Mouse (Mus musculus) cerebellum, postnatal 14 days (tissue): ENCODE results near the gene Pdpr.
"Not testable (repeated sequence)": the region's sequence is repeated elsewhere in the genome, so short reads cannot be mapped to it uniquely, and the experiment has no call there.

ENCODE experiments used
- DNase-seq, 2 experiments: peaks; one replicate each; pipeline ENCODE4 v3.0.0; 2021; ENCODE audit warnings: mixed read lengths in 2 of 2

Gene Pdpr

DNA sequence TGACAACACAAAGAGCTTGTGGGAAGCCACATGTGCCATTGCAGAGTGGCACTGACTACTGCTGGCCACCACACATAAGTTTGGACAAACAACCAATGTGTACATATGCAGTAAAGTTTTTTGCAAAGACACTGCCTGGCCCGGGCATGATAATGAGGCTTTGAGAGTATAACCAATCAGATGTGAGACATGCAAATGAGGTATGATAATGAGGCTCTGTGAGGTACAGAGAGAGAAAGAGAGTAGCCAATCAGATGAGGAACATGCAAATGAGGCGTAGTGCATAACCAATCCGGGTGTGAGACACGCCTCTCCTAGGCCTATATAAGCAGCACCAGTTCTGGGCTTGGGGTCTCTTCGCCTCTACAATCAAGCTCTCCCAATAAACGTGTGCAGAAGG is 2.1 kb upstream of the Pdpr start, which contains the start of gene Clec18a:
Gene Clec18a, minus strand, starts transcription at position 101 of the 400 bp plus-strand sequence.
- not testable (repeated sequence) for DNase-seq

DNA sequence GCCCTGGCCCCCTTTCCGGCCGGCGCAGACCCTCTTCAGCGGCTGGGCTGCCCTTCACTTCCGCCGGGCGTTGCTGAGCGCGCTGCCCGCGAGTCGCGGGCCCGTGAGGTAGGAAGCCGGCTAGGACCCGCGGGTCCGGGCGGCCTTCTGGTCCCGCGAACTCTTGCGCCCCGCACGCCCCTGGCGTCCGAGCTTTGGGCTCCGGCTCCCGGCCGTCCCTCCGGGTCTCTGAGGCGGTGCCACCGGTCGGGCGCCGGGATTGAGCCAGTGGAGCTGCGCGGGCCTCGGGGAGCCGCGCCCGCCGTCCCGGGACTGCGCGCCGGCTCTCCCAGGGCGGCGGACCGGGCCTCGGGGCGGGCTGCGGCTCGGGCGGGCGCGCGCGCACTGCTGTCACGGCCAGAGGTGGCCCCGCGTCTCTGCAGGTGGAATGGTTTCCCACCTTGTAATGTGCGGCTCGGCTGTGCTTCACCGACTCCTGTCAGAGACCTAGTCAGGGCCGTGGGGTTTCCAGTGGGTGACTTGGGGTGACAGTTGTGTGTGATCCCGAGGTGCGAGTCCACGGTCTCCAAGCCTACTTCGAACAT is 381 bp downstream of the Pdpr start:
- DNase-seq: peak; percentile 38 to 42

DNA sequence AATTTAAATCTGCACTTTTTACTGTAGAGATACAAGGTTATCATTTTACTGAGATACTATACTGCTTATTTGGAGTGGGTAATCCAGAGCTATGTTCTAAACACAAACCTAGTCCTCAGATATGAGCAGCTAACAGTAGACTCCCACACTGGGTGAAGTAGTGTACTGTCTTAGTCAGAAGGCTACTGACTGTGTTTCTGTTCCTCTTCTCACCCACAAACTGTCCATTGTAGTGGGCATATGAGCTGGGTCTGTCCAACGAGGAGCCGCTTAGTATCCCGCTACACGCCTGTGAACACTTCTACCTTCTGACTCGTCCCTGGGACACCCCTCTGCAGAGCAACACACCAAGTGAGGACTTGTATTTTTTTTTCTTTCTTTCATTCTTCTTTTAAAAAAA is 20.5 kb downstream of the Pdpr start:
- no peak for DNase-seq

DNA sequence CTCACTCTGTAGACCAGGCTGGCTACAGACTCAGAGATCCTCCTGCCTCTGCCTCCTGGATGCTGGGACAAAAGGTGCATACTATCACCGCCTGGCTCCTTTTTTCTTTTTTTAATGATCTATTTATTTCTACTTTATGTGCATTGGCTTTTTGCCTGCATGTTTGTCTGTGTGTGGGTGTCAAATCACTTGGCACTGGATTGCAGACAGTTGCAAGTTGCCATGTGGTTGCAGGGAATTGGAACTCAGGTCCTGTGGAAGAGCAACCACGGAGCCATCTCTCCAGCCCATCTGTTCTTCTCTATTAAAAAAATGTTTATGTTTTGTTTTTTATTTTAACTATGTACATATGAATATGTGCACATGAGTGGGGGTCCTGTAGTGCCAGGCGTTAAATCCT is 25.1 kb downstream of the Pdpr start:
- DNase-seq: no peak

DNA sequence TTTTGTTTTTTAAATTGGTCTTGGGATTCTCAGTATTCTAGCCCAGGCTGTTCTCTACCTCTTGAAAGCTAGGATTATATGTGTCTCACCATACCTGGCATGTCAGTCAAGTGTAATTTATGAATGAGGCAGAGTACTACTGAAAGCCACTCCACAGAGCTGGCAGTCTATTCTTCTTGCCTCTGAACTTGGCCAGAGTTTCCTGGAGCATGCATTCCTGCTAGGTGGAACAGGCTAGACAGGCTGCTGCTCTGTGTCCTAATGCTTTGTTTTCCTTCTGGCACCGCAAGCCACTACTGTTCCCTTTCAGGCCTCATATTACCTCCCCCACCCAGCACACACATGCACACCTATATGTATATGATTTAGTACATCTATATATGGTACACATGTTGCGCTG is 36.3 kb downstream of the Pdpr start:
- no peak for DNase-seq

DNA sequence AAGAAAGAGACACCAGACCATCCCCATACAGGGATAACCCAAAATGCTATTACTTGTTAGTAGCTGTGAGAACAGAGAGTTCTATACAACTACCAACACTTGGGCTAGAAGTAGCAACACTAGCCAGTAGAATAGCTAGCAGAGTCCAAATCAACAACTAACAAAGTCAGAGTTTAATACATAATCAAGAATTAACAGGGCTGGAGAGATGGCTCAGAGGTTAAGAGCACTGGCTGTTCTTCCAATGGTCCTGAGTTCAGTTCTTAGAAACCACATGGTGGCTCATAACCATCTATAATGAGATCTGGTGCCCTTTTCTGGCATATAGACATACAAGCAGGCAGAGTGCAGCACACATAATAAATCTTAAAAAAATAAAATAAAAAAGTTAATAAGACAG is 48.1 kb downstream of the Pdpr start:
- DNase-seq: no peak

DNA sequence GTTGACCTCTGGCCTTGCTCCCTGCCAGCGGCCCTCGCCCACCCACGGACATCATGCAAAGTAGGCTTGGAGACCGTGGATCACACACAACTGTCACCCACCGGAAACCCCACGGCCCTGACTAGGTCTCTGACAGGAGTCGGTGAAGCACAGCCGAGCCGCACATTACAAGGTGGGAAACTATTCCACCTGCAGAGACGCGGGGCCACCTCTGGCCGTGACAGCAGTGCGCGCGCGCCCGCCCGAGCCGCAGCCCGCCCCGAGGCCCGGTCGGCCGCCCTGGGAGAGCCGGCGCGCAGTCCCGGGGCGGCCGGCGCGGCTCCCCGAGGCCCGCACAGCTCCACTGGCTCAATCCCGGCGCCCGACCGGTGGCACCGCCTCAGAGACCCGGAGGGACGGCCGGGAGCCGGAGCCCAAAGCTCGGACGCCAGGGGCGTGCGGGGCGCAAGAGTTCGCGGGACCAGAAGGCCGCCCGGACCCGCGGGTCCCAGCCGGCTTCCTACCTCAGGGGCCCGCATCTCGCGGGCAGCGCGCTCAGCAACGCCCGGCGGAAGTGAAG is 50.5 kb downstream of the Pdpr start:
- DNase-seq: peak; percentile 41 to 47

DNA sequence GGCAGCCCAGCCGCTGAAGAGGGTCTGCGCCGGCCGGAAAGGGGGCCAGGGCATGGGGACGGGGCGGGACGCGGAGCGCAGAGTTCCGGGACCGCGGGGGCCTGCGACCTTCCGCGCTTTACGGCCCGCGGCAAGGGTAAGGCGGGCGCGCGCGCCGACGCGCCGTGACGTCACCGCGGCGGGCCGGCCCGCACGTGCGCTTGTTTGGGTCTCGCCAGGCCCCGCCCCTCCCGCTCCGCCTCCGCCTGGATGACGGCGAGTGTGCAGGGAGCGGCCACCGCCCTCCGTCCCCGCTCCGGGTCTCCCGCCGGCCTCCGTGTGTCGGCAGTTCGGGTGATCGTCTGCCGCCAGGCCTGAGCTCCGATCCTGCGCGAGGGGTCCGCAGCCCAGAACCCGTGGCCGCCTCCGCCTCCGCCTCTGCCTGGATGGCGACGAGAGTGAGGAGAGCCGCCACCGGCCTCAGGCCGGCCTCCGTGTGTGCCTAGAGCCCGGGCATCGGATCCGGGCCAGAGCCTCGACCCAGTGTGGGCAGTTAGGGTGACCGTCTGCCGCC is 51.1 kb downstream of the Pdpr start:
- peak; percentile 97 for DNase-seq

DNA sequence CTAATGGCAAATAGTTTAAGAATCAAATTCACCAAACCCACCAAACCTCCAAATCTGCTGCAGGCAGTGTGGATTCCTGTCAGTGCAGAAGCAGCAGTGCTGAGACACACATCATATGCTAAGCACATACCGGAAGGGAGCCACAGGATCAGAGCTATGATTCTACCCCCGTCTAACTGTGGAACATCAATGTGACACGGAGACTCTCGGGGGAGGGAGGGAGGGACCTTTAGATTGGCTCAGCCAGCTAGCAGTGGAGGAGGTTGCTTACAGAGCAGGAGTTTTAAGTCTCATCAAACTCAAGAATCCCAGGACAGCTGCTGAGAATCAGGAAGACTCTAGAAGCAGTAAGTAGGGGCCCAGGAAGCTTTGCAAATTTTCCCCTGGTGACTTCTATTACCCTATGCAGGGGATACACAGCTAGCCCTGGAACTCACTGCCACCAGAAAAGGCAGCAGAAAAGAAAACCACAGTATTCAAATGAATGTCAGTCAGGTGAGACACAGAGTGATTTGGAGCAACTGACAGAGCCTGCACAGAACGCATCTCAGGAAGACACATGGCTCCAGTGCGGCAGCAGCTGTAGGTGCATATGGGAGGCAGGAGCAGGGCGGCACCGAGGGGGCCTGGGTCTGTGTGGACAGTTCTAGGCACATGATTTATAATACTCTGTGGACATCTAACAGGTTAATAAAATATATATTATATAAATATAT is 61.4 kb downstream of the Pdpr start:
- no peak for DNase-seq

DNA sequence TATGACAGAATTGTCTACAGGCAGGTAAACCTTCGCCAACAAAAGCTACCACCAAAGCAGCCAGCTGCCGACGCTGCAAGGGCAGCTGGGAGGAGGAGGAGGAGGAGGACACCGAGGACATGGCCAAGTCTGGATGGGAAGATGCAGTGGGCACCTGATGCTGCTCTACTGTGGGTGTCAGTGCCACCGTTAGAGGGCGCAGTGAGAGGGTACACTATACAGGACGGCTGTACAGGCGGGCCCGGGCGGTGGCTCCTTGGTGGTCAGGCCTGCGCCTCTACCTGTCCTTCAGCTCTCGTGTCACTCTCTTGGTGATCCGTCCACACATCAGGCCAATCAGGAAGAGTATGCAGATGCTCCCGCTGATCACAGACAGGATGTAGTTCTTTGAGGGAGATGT is 63.2 kb downstream of the Pdpr start:
- peak; percentile 57 to 80 for DNase-seq

DNA sequence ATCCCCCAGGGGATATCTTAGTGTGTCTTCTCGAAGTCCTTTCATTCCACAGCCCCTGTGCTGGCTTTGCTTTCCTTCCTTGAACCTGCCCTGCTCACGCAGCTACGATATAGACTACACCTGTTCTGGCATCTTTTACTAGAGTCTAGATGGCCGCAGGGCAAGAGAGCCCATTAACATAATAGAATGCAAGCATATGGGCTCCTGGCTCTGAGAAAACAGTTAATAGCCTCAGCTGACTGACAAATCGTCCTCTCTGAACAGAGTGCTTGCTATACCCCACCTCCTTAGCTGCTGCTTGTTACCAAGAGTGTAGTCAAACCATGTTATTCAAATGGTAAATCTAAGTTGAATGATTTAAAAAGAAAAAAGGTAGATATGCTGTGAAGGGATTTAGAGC is 77.2 kb downstream of the Pdpr start:
- DNase-seq: no peak

DNA sequence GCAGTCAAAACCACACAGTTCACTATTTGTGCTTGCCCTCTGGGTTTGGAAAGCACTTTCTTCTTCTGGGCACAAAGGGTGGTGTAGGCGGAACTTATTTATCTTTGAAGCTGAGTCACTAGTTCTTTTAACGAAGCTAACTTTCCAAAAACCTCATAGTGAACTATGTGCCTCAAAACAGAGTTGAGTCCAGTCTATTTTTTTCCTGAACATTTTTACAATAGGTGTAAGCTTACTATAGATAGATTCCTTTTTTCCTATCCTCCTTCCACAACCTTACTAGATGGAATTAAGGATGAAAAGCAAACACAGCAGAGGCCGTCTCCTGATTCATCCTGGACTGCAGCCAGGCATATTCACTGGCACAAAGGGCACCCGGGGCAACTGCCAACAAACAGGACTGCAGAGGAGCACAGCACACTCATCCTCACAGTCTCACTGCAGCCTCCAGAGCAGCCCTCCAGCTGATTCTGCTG is 91.1 kb downstream of the Pdpr start:
- DNase-seq: peak; percentile 79 to 85
